Mouse (Mus musculus) hindbrain, embryonic 14.5 days (tissue): ENCODE results near the gene Itgb1bp1. TPM values are rescaled to one million over a fixed set of nuclear protein-coding genes. Genes with fewer than 3 reads are reported as not detected.

ENCODE experiments used
- ATAC-seq: fragments of 200-750 bp; cut with Nextera tagmentation; 2 replicates; pipeline ENCODE4 v1.8.0; 2017; ENCODE audit warnings: moderate number of reproducible peaks, mild to moderate bottlenecking, moderate TSS enrichment, moderate library complexity; ENCODE audit not compliant: low FRiP score
- DNase-seq: peaks from one replicate; pipeline ENCODE4 v3.0.0-alpha.2; 2015; ENCODE audit warnings: low spot score
- H3K27ac ChIP-seq: fragments of 300-500 bp; sonication (generic); 2 replicates; pipeline ENCODE4 v1.5.1; 2014; ENCODE audit warnings: mild to moderate bottlenecking, moderate library complexity
- H3K27me3 ChIP-seq: fragments of 300-500 bp; sonication (generic); 2 replicates; pipeline ENCODE4 v1.6.1; 2014; ENCODE audit warnings: mild to moderate bottlenecking, low read length, mixed read lengths; ENCODE audit not compliant: control insufficient read depth, insufficient read depth
- H3K36me3 ChIP-seq: fragments of 300-500 bp; sonication (generic); replicated peaks from 2 replicates; pipeline ENCODE4 v1.6.1; 2014; ENCODE audit not compliant: control insufficient read depth, insufficient read depth
- H3K4me1 ChIP-seq: fragments of 300-500 bp; sonication (generic); replicated peaks from 2 replicates; pipeline ENCODE4 v1.6.1; 2014; ENCODE audit warnings: antibody characterized with exemption, low read length, mixed read lengths; ENCODE audit not compliant: control insufficient read depth, insufficient read depth
- H3K4me2 ChIP-seq: fragments of 300-500 bp; sonication (generic); replicated peaks from 2 replicates; pipeline ENCODE4 v1.6.1; 2014; ENCODE audit warnings: mild to moderate bottlenecking, moderate library complexity
- H3K4me3 ChIP-seq: fragments of 300-500 bp; sonication (generic); replicated peaks from 2 replicates; pipeline ENCODE4 v1.5.1; 2014; ENCODE audit warnings: mild to moderate bottlenecking, low read length
- H3K9ac ChIP-seq: fragments of 300-500 bp; sonication (generic); 2 replicates; pipeline ENCODE4 v1.6.1; 2014
- H3K9me3 ChIP-seq: fragments of 300-500 bp; sonication (generic); 2 replicates; pipeline ENCODE4 v1.6.1; 2016; ENCODE audit warnings: low read length; ENCODE audit not compliant: control insufficient read depth
- WGBS: fragments of 180-500 bp; shearing (Covaris S2); extraction: QIAGEN DNeasy Blood & Tissue Kit; methylation state at CpG from one replicate; pipeline ENCODE4 v1.1.7; 2014; 5-methylcytosine and 5-hydroxymethylcytosine counted together
- polyA plus RNA-seq: library from polyadenylated mRNA; unstranded; fragments of >200 nt; fragmentation: Nextera tagmentation; extraction: Ambion mirVana; gene quantifications from 2 replicates; pipeline ENCODE4 v1.2.1, GENCODE M21; 2014

Gene Itgb1bp1
- polyA plus RNA-seq, 1 experiment from 2014 or later, result 37.4 TPM

DNA sequence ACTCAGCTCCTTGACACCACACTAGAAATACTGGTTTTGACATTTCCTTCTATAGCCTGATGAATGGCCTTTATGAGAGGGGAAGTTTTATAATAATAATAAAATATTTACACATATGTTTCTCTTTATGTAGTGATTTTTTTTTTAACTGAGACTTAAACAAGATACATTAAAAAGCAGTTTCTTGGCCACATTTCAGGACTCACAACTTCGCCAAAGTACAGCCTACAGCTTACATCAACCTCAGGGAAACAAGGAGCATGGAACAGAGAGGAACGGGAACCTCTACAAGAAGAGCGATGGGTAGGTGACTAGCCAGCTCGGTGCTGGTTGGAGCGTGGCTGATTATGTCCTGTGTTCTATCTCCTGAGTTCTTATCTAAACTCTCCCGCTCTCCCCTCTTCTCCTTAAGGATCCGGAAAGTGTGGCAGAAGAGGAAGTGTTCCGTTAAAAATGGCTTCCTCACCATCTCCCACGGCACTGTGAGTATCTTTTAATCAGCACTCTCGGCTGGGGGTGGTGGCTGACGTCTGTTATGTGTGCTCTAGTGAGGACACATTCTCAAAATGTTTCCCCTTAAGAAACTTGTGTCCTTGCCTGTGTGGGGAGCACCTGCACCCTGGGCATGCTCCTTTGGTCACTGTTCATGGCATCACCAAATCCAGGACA lies 68.2 kb downstream of the Itgb1bp1 start:
- Histone ChIP-seq H3K4me2 (no peak overlapping the region), H3K27ac (no peak overlapping the region)
- WGBS, result 91% methylated on average over 11 of the region's 11 CpGs

DNA sequence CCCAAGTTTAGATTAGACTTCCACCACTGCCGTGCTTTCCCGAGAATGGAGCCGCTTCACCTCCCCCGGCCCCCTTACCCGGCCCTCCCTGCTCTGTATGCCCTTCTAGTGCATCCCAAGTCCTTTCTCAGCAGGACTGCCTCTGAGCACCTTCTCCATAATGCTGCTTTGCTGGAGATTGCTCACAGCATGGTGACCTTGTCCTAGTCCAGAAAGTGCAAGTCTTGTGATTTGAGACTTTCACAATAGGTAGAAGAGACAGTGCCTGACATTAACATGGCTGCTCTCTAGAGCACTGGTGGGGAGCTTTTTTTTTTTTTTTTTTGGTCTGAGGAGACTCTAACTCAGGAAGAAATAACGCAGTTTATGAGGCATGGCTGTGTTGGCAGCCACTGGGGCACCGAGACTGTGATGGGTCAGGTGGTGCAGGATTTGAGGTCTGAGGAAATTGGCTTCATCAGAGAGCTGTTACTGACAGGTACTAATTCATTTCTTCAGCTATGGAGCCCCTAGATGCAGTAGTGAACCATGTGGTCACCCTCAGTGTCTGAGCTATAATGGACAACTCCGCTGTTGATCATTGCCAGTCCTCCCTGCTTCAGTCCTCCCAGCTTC lies 71.4 kb downstream of the Itgb1bp1 start:
- no peak overlapping the region for H3K4me2 ChIP-seq
- WGBS, result 94% methylated on average over 8 of the region's 8 CpGs
- no peaks in the 10 kb centered on the region for H3K27me3 ChIP-seq
- H3K36me3 ChIP-seq, result peaks cover 57% of the 10 kb centered on the region
- H3K4me3 ChIP-seq, result no peak overlapping the region
- no peak overlapping the region for H3K27ac ChIP-seq
- no peak for DNase-seq
- no peaks in the 10 kb centered on the region for H3K9me3 ChIP-seq
- ATAC-seq, result no peak
- H3K4me1 ChIP-seq, result no peaks in the 10 kb centered on the region
- no peak overlapping the region for H3K9ac ChIP-seq

More for the DNA sequence above, 68.2 kb downstream of the Itgb1bp1 start:
- no peak overlapping the region for H3K9ac ChIP-seq
- H3K4me3 ChIP-seq, result no peak overlapping the region
- no peaks in the 10 kb centered on the region for H3K9me3 ChIP-seq
- H3K27me3 ChIP-seq, result no peaks in the 10 kb centered on the region
- no peak for DNase-seq
- H3K36me3 ChIP-seq, result peaks cover 62% of the 10 kb centered on the region
- no peak for ATAC-seq
- H3K4me1 ChIP-seq, result no peaks in the 10 kb centered on the region

DNA sequence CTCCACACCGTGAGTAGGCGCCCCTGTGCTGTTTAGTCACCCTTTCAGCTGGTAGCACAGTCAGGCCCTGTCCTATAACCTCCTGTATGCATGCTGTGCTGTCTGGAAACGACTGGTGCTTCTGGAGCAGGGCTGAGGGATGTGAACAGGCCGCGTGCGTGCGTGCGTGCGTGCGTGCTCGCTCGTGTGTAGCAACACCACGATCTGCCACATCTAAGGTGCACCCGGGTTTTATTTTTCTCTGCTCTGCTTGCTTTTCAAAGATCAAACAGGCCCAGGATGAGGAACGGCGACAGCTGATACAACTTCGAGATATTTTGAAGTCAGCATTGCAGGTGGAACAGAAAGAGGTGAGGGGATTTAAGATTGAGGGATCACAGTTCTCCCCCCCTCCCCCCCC lies 73.2 kb downstream of the Itgb1bp1 start:
- no peak overlapping the region for H3K9ac ChIP-seq
- H3K4me1 ChIP-seq, result no peaks in the 10 kb centered on the region
- WGBS, result 94% methylated on average over 17 of the region's 17 CpGs
- no peaks in the 10 kb centered on the region for H3K9me3 ChIP-seq
- no peak for ATAC-seq
- no peaks in the 10 kb centered on the region for H3K27me3 ChIP-seq
- H3K36me3 ChIP-seq, result peaks cover 59% of the 10 kb centered on the region
- no peak overlapping the region for H3K27ac ChIP-seq
- DNase-seq, result no peak
- H3K4me3 ChIP-seq, result no peak overlapping the region
- H3K4me2 ChIP-seq, result no peak overlapping the region

DNA sequence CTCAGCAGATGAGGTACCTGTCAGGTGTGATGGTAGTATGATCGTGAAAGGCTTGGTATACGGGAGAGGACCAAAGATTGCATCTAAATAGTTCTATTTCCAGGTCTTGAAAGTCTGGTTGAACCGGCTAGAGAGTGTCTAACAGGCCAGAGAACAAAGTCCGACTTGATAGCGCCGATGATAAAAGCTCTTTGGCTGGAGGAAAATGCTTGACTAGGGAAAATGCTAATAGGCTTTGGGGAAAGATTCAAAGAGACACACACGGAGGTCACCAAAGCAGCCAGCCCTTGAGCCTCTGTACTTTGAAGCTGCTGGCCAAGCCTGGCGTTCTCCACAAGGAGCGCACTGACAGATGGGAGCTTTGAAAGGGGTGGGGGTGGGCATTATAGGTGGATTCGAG lies 76.8 kb downstream of the Itgb1bp1 start:
- H3K4me3 ChIP-seq, result no peak overlapping the region
- no peak for ATAC-seq
- H3K9ac ChIP-seq, result no peak overlapping the region
- H3K9me3 ChIP-seq, result no peaks in the 10 kb centered on the region
- H3K4me2 ChIP-seq, result no peak overlapping the region
- WGBS, result 75% methylated on average over 10 of the region's 10 CpGs
- H3K4me1 ChIP-seq, result peaks cover 13% of the 10 kb centered on the region
- H3K27me3 ChIP-seq, result no peaks in the 10 kb centered on the region
- no peak overlapping the region for H3K27ac ChIP-seq
- no peak for DNase-seq
- peaks cover 49% of the 10 kb centered on the region for H3K36me3 ChIP-seq

DNA sequence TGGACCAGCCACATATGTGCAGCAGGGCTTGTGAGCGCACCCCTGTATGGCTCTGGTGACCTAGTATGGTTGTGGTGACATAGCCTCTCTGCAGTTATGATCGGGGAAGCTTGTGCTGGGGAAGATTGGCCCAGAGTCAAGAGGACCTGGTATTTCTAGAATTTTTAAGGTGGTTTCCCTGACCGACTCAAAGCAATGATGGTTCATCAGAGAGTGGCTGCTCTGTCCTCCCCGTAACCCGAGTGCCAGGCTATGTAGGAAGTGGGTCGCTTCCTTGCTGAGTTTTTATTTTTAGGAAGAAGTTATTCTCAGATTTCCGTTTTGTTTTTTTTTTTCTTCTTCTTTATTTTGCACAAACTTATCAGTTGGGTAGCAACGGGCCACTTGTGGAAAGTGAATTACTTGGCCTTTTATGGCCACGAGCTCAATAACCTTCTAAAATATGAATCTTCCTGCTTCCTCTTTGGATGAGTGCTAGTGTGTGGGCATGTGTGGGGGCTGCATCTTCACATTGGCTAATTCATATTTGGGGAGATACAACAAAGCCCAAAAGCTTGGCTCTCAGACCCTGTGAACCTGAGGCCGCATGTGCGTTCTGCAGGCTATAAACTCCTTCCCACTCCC lies 77.8 kb downstream of the Itgb1bp1 start:
- Histone ChIP-seq H3K9me3 (no peaks in the 10 kb centered on the region), H3K4me3 (no peak overlapping the region), H3K4me2 (no peak overlapping the region), H3K27me3 (no peaks in the 10 kb centered on the region), H3K9ac (no peak overlapping the region), H3K36me3 (peaks cover 41% of the 10 kb centered on the region), H3K27ac (no peak overlapping the region), H3K4me1 (peaks cover 15% of the 10 kb centered on the region)
- DNase-seq (no peak), ATAC-seq (no peak)
- 91% methylated on average over 11 of the region's 11 CpGs for WGBS

DNA sequence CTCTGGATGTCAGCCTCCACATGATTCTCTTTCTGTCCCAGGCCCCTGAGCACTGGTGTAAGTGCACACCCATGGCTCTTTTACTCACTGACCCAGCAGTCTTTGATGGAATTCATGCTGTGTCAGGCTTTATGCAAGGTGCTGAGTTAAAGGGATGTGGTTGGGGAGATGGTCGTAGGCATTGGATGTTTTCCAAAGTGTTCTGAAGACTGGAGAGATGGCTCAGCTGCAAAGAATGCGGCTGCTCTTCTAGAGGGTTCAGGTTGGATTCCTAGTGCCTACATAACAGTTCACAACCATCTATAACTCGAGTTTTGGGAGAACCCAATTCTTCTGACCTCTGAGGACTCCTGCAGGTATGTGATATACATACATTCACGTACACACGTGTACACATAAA lies 78.7 kb downstream of the Itgb1bp1 start:
- Histone ChIP-seq H3K9me3 (no peaks in the 10 kb centered on the region), H3K4me3 (no peak overlapping the region), H3K4me1 (peaks cover 15% of the 10 kb centered on the region), H3K9ac (no peak overlapping the region), H3K4me2 (no peak overlapping the region), H3K27ac (no peak overlapping the region), H3K36me3 (peaks cover 32% of the 10 kb centered on the region), H3K27me3 (no peaks in the 10 kb centered on the region)
- 90% methylated on average over 5 of the region's 5 CpGs for WGBS
- DNase-seq, result no peak
- no peak for ATAC-seq

DNA sequence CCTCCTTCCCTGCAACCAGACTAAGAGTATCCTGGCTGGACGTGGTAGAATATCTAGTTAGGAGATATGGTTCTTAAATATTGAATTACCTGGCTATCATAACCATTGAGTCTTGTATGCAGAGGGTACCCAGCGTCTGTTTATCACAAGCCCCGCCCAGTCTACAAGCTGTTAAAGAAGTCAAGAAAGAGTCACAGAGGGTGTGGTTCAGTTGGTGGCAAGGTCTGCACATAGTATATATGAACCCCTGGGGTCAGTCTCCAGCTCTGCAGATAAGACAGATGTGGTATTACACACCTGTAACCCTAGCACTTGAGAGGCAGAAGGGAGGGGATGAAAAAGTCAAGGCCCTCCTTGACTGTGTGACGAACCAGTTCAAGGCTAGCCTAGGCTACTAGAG lies 80.3 kb downstream of the Itgb1bp1 start:
- no peaks in the 10 kb centered on the region for H3K27me3 ChIP-seq
- ATAC-seq, result no peak
- DNase-seq, result no peak
- H3K36me3 ChIP-seq, result peaks cover 30% of the 10 kb centered on the region
- H3K4me2 ChIP-seq, result no peak overlapping the region
- peaks cover 15% of the 10 kb centered on the region for H3K4me1 ChIP-seq
- no peak overlapping the region for H3K9ac ChIP-seq
- no peak overlapping the region for H3K4me3 ChIP-seq
- no peak overlapping the region for H3K27ac ChIP-seq
- no peaks in the 10 kb centered on the region for H3K9me3 ChIP-seq
- 93% methylated on average over 4 of the region's 4 CpGs for WGBS

DNA sequence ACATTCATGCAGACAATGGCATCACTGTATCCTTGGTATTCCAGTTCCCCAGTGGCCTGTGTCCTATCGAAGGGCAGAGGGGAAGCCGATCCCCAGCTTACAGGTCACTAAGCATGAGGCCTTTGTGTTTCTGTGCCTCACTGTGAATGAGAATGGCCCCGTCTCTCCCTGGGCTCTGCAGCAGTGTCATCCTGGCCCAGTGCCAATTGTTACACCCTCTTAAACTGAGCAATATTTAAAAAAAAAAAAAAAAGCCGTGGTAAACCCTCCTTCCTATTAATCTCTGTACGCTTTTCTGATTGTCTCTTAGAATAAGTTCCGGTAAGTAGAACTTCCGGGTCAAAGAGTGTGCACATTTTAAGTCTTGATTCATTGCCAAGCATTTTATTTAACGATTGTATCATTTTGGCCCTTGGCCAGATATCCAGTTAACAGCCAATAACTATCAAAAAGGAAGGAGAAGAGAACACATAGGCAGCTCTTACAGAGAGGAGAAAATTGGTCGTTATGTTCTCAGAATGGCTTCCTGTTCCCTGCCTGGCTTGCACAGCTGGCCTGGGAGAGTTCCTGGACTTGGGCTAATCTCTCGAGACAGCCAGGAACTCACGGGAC lies 81.3 kb downstream of the Itgb1bp1 start:
- no peak overlapping the region for H3K4me3 ChIP-seq
- ATAC-seq (peak; percentile 55), DNase-seq (peak; percentile 43)
- H3K9ac ChIP-seq, result no peak overlapping the region
- no peaks in the 10 kb centered on the region for H3K9me3 ChIP-seq
- no peaks in the 10 kb centered on the region for H3K27me3 ChIP-seq
- peak overlapping the region; percentile 32; the same call in 1 of the 2 replicates for H3K27ac ChIP-seq
- H3K36me3 ChIP-seq, result peaks cover 39% of the 10 kb centered on the region
- 23% methylated on average over 11 of the region's 11 CpGs for WGBS
- H3K4me2 ChIP-seq, result no peak overlapping the region
- H3K4me1 ChIP-seq, result peaks cover 15% of the 10 kb centered on the region

DNA sequence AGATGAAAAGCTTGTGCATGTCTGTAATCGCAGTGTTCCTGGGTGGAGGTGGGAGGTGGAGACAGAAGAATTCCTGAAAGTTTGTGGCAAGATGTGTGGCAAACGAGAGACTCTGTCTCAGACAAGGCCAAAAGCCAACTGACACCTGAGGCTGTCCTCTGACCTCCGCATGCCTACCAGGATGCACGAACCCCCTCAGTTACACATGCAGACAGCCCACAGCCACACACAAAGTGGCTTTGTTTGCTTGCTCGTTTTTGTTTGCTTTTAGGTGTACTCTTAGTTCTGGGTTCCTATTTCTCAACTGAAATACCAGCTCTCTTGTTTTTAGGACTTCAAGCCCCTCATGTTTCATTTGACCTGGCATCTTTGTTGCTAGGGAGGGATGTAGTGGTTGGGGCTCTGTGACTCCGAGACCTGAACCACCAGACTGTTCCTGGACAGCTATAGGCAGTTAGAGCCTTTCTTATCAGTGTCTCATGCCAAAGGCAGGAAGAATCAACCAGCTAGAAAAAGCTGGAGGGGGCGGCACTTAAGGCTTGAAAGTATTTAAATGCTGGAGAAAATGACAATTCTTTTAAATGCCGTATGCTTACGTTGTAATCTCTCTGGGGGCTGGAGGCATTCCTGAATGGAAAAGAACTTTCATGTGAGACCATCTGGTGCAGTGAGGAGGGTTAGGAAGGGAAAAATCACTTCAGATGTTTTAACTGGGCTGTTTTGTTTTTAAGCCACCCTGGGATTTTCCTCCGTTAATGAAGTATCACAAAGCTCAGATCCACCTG lies 84.4 kb downstream of the Itgb1bp1 start:
- Histone ChIP-seq H3K4me2 (no peak overlapping the region), H3K4me3 (no peak overlapping the region), H3K27ac (no peak overlapping the region), H3K27me3 (no peaks in the 10 kb centered on the region), H3K9me3 (no peaks in the 10 kb centered on the region), H3K4me1 (peaks cover 15% of the 10 kb centered on the region), H3K9ac (no peak overlapping the region), H3K36me3 (peaks cover 22% of the 10 kb centered on the region)
- no peak for DNase-seq
- ATAC-seq, result no peak
- 79% methylated on average over 10 of the region's 10 CpGs for WGBS
